Mouse (Mus musculus) layer of hippocampus, adult 11-12 months (tissue): ENCODE measurements around the gene Iglon5.

Experiments
- DNase-seq: peaks from one replicate; pipeline ENCODE4 v3.0.0; 2022; ENCODE audit warnings: low spot score

The Iglon5 gene

DNA sequence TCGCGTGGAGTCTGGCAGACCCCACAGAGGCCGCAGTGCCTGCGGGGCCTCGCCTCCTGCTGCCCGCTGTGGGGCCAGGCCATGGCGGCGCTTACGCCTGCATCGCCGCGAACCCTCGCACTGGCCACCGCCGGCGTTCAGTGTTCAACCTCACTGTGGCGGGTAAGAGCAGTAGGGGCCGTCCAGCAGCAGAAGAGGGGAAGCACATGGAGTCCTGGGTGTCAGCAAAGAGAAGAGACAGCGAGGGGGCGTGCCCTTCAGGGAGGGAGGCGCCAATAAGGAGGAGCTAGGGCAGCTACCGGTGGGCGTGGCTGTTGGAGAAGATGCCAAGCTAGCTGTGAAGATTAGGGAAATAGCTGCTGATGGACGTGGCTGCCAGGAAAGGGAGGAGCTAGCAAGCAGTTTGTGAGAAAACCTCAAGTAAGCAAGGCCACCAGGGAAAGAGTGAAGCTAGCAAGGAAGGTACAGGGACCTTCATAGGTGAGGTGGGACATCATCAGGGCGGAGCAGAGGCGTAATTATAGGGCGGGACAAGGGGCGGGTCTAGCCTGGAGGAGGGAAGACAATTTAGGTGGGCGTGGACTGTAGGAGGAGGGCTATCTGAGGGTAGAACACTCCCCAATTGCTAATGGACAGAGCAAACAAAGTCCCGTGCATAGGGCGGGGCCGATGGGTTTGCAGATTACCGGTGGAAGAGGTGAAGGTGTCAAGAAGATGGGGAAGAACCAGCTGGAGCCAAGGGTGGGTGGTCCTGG is 24.4 kb downstream of the Iglon5 start:
- peak; percentile 83 for DNase-seq

DNA sequence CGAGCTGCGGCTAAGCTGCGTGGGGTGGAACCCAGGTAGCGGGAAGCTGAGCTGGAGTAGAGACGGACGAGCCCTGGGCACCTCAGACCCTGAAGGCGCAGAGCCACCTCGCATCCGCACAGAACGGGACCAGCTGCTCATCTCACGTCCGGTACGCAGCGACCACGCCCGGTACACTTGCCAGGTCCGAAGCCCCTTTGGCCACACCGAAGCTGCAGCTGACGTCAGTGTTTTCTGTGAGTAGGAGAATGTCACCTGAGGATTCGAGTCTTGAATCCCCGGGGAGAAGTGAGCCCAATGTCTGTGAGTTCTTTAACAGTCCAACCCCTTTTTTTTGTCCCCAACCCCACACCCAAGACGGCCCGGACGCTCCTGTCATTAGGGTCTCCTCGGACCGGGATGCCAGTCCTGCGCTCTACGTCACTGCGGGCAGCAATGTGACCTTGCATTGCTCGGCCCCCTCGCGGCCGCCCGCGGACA is 25.0 kb downstream of the Iglon5 start:
- no peak for DNase-seq

- DNase-seq, result no peak
Measured at GRCm38 (mm10) chr7:43463976-43464375, 25.9 kb downstream of the Iglon5 start.

- no peak for DNase-seq
Measured at GRCm38 (mm10) chr7:43462851-43463250, 27.0 kb downstream of the Iglon5 start, which contains the start of gene Vsig10l. Gene Vsig10l (plus strand): TSS chr7:43463151.

DNA sequence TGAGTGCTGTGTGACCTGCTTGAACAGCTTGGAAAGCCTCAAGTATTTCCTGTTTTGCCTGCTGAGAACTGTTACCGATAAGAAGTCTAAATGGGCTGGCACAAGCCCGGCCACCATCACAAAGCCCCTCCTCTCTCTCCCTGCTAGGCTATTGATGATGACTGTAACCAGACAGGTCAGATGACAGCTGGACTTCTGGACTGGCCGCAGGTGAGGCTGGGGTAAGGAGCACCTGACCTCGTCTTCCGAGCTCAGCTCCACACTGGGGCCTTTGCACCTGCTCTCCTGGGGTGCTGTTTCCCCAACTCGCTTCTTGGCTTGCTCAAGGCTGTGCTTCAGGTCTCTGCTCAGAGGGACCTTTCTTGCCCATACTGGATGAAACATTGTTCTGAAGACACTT is 35.5 kb downstream of the Iglon5 start:
- no peak for DNase-seq

DNA sequence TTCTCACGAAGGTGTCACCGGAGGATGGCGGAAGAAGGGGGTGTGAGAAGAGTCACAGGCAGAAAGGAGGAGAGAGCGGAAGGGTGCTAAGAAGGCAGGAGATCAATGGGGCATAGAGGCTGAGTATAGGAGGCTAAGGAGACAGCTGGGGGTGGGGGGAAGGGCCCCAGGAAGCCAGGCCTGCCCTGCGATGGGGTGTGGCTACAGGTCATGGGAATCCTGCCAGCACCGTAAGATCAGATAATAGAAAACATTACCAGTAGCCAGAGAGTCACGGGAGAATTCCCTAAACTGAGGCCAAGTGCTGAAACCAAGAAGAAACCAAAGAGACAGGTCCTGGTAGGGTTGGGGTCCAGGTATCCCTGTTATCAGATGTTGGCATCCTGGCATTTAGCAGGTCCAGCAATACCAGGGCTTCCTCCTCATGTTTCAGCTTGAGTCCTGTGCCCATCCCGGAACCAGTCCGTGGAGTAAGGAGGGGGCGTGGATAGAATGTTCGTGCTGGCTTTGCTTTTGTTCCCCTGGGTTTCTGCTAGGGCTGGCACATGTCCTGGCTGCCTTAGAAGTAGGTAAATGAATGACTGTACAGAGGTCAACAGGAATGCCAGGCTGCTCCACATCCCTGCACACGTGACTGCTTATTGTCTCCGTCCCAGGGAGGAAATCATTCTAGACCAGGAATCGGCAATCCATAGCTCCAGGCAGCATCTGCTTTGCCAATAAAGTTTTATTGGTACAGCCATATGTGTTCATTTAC is 36.1 kb downstream of the Iglon5 start:
- DNase-seq, result no peak

GRCm38 (mm10) chr7:43452609-43453008 is 37.3 kb downstream of the Iglon5 start:
- no peak for DNase-seq

GRCm38 (mm10) chr7:43451726-43452125 is 38.1 kb downstream of the Iglon5 start:
- no peak for DNase-seq

GRCm38 (mm10) chr7:43449811-43450210 is 40.1 kb downstream of the Iglon5 start:
- no peak for DNase-seq

DNA sequence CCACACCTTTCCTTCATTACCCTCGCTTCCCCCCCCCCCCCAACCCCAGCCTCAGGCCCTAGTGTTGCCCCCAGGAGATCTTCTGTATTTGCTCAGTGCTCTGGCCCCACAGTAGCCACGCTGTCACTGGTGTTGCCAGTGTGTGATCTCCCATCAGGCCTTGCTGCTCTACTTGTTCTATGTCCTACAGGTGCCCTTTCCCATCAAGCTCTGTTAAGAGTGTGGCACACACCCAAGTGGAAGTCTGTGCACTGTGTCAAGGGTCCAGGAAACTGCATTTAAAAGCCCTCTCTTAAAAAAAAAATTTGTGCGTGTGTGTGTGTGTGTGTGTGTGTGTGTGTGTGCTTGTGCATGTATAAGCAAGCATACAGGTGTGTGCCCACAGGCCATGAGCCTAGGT is 41.6 kb downstream of the Iglon5 start:
- DNase-seq, result no peak

- no peak for DNase-seq
Measured at GRCm38 (mm10) chr7:43447801-43448200, 42.1 kb downstream of the Iglon5 start.

GRCm38 (mm10) chr7:43443917-43444293 is 46.0 kb downstream of the Iglon5 start, which contains the start of the genes Etfb and Gm45233:
Gene Etfb (plus strand): TSS chr7:43444083.
Gene Gm45233 (plus strand): TSS chr7:43444128.
- DNase-seq, result peak; percentile 94

DNA sequence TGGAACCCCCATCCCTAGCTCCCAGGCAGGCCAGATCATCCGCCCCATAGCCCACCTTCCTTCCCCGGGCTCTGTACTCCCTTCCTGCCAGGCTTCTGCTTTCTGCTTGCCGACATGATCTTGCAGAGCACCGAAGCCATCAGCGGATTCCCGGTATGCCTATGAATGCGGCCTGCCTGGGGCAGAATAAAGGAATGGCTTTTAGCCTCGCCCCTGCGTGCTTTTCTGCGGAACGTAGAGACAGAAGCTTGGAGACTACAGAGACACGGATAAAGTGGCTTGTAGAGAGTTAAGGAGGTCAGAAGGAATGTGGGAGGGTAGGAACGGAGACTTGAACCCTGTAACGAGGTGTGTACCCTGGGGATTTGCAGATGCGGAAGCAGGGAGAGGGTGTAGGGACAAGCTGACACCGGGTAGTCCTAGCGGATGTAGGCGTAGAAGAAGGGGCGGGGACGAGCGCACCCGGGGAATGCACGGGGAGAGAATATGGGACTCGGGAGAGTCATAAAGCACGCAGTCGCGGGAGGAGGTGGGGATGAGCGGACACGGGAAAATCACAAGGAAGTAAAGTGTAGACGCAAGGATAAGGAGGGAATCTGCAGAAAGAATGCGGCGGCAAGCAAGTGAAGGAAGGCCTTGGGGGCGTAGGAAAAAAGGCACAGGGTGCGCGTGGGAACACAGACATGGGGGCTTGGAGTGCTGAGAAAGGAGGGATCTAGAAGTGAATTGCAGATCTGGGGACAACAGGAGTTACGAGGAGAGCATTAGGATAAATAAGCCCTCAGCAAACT is 46.6 kb downstream of the Iglon5 start:
- DNase-seq, result peak; percentile 78

DNA sequence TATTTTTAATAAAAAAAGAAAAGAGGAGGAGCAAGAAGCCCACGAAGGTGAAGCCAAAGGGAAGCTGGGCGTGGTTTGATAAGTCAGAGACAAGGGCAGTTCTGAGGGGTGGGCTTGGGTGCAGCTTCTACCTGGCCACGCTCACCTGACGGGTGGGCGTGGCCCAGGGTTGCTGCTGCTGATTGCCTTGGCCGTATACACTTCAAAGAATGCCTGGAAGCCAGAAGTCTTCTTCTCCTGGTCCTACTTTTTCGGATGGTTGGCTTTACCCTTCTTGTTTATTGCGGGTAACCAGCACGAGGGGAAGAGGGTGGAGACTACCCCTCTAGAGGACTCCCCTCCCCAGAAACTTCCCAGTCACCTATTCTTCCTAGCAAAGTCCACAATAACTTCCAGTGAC is 47.2 kb downstream of the Iglon5 start:
- DNase-seq, result no peak

DNA sequence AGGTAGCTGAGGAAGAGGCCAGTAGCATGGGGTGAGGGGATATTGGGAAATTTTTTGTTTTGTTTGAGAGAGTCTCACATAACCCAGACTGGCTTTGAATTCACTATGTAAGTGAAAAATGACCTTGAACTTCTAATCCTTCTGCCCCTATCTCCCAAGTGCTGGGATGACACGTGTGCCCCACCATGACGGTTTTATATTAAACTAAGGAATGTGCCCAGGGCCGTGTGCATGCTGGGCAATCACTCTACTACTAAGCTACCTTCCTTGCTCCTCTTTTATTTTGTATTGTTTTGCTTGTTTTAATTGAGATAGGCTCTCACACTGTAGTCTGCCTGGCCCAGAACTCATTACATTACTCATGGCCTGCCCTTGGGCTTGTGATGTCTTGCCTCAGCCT is 48.8 kb downstream of the Iglon5 start:
- DNase-seq, result no peak

- no peak for DNase-seq
Measured at GRCm38 (mm10) chr7:43440482-43440881, 49.4 kb downstream of the Iglon5 start, which contains the start of gene Cldnd2. Gene Cldnd2 (plus strand): TSS chr7:43440782.

DNA sequence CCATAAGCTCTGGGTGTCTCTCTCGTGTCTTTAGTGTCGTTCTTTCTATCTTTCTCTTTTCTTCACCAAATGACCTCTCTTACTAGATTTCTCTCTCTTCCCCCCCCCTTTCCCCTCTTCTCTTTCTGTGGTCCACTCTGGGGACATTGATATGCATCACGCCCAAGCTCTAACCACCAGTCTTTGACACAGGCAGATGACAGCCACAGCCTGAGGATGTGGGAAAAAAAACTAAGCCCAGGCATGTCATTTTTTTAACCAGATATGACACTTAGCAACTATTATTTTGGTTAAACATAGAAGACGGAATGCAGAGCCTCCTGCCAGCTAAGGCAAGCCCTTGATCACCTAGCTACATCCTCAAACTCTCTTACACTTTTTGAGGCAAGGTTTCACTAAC is 51.3 kb downstream of the Iglon5 start:
- DNase-seq, result no peak

GRCm38 (mm10) chr7:43436341-43437255 is 53.3 kb downstream of the Iglon5 start, which contains the start of gene Nkg7:
Gene Nkg7 (plus strand): TSS chr7:43437073.
- DNase-seq, result no peak

GRCm38 (mm10) chr7:43434676-43435075 is 55.2 kb downstream of the Iglon5 start:
- no peak for DNase-seq

GRCm38 (mm10) chr7:43432891-43433290 is 57.0 kb downstream of the Iglon5 start:
- DNase-seq, result no peak

DNA sequence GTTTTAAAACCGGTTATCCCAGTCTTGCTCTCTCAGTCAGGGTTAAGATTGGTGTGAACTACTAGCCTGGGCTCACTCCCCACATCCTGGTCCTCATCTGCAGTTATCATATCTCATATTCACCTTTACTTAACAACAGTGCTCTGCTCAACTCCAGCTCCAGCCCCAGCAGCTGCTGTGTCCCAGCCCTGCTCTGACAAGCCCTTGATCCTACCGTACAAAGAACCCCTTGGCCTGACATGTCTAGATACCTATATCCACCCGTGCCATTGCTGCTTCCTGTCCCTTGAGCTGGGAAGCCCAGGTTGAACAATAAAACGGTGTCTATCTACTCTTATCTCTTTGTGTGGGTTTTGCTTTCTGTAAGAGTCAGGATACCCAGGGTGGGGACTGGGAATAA is 60.4 kb downstream of the Iglon5 start:
- no peak for DNase-seq
